Mouse (Mus musculus): ENCODE results near the gene Map3k4. TPM values are rescaled to one million over a fixed set of nuclear protein-coding genes. Genes with fewer than 3 reads are reported as not detected.

The Map3k4 gene
- polyA plus RNA-seq, 1 experiment from 2014 or later: 39.7 TPM

GRCm38 (mm10) chr17:12337156-12337555, 18.6 kb upstream of the Map3k4 start:
- WGBS: 79% methylated on average over 4 of the region's 4 CpGs
- ATAC-seq: no peak
- H3K27me3 ChIP-seq (replicated peaks; ENCODE audit: control insufficient read depth, insufficient read depth, low read length): no peaks in the 10 kb centered on the region
- H3K9ac ChIP-seq (ENCODE audit: low read depth, low read length): no peak overlapping the region
- H3K4me3 ChIP-seq (ENCODE audit: low read length): no peak overlapping the region
- H3K4me1 ChIP-seq (ENCODE audit: control insufficient read depth, insufficient read depth, low read depth, low read length): no peaks in the 10 kb centered on the region
- no peaks in the 10 kb centered on the region for H3K9me3 ChIP-seq (ENCODE audit: control insufficient read depth, low read length)
- no peak overlapping the region for H3K4me2 ChIP-seq (ENCODE audit: low read length)
- no peak overlapping the region for H3K27ac ChIP-seq (ENCODE audit: low read depth, low read length)
- no peaks in the 10 kb centered on the region for H3K36me3 ChIP-seq (ENCODE audit: control insufficient read depth, insufficient read depth, low read length)

GRCm38 (mm10) chr17:12336073-12336868, 17.7 kb upstream of the Map3k4 start:
- 89% methylated on average over 19 of the region's 19 CpGs for WGBS
- Histone ChIP-seq H3K9ac (ENCODE audit: low read depth, low read length) (no peak overlapping the region), H3K9me3 (ENCODE audit: control insufficient read depth, low read length) (no peaks in the 10 kb centered on the region), H3K4me1 (ENCODE audit: control insufficient read depth, insufficient read depth, low read depth, low read length) (no peaks in the 10 kb centered on the region), H3K4me3 (ENCODE audit: low read length) (no peak overlapping the region), H3K27me3 (replicated peaks; ENCODE audit: control insufficient read depth, insufficient read depth, low read length) (no peaks in the 10 kb centered on the region), H3K36me3 (ENCODE audit: control insufficient read depth, insufficient read depth, low read length) (no peaks in the 10 kb centered on the region), H3K4me2 (ENCODE audit: low read length) (no peak overlapping the region), H3K27ac (ENCODE audit: low read depth, low read length) (no peak overlapping the region)
- ATAC-seq: no peak

DNA sequence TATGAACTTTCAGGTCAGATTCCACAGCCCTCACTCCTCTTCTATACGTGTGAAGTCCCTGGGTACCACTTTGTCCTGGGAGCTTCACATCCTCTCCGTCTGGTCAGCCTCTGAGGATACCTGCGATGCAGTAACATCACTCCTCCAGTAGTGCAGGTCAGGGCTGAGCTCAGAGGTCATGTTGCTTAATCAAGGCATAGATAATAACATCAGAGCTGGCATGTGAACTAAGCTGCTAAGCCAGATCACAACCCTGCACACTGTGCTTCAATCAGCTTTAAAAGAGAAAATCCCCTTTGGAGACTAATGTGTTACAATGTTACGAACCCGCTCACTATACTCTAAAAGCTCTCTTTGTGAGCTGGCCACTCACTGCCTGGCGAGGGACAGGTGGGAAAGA, 16.5 kb upstream of the Map3k4 start:
- H3K4me2 ChIP-seq (ENCODE audit: low read length): no peak overlapping the region
- H3K4me3 ChIP-seq (ENCODE audit: low read length): no peak overlapping the region
- H3K36me3 ChIP-seq (ENCODE audit: control insufficient read depth, insufficient read depth, low read length): no peaks in the 10 kb centered on the region
- no peak overlapping the region for H3K9ac ChIP-seq (ENCODE audit: low read depth, low read length)
- ATAC-seq: no peak
- H3K9me3 ChIP-seq (ENCODE audit: control insufficient read depth, low read length): no peaks in the 10 kb centered on the region
- 69% methylated on average over 6 of the region's 6 CpGs for WGBS
- H3K4me1 ChIP-seq (ENCODE audit: control insufficient read depth, insufficient read depth, low read depth, low read length): no peaks in the 10 kb centered on the region
- no peak overlapping the region for H3K27ac ChIP-seq (ENCODE audit: low read depth, low read length)
- H3K27me3 ChIP-seq (replicated peaks; ENCODE audit: control insufficient read depth, insufficient read depth, low read length): no peaks in the 10 kb centered on the region

DNA sequence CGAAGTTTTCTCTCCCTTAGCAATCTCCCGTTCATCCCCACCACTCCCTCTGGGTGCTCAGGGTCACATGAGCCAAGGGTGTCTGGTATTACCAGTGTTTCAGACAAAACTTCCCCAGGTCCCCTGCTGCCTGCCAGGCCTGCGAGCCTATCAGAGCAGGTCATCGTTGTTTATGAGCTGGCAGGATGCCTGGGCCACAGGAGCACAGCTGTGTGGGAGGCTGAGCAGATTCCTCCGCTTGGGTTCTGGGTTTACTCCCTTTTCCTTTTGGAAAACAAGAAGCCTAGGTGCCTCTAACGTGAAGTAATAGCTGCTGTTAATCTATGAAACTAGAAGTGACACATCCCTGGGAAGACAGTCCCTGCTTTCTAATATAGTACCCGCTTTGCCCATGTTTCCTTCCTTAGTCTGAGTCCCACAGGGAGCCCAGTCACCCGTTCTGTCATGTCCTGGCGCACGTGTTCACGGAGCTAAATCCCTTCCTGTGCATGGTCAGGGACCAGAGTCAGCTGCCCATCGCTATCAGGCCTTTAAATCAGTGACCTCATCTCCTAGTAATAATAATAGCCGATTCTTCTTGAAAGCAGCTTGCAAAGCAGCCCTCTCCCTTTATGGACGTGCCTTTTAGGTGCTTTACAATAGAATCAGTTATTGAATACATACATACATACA, 9.4 kb upstream of the Map3k4 start:
- H3K27ac ChIP-seq (ENCODE audit: low read depth, low read length): no peak overlapping the region
- no peak overlapping the region for H3K4me3 ChIP-seq (ENCODE audit: low read length)
- H3K9ac ChIP-seq (ENCODE audit: low read depth, low read length): no peak overlapping the region
- H3K4me2 ChIP-seq (ENCODE audit: low read length): peak overlapping the region; percentile 5; the same call in 1 of the 2 replicates
- no peaks in the 10 kb centered on the region for H3K27me3 ChIP-seq (replicated peaks; ENCODE audit: control insufficient read depth, insufficient read depth, low read length)
- no peaks in the 10 kb centered on the region for H3K36me3 ChIP-seq (ENCODE audit: control insufficient read depth, insufficient read depth, low read length)
- 32% methylated on average over 14 of the region's 14 CpGs for WGBS
- ATAC-seq: peak; percentile 55; the same call in 1 of the 2 replicates
- H3K4me1 ChIP-seq (ENCODE audit: control insufficient read depth, insufficient read depth, low read depth, low read length): peaks cover 7% of the 10 kb centered on the region
- no peaks in the 10 kb centered on the region for H3K9me3 ChIP-seq (ENCODE audit: control insufficient read depth, low read length)

DNA sequence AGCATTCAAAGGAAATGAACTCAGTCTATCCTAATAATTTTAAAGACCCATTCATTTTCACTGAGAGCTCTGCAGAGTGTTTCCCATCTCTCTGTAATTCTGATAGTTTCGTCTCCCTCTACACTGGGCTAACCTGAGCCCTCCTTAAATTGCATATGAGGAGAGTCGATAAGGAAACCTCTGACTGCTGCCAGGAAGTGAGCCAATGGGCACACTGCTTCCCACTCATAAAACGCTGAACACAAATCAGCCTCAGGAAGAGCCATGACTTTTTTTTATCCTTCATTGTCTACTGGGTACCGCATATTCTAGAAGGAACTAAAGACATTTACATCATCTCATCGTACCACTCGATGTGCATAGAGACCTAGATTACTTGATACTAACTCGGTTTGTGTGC, 1.2 kb upstream of the Map3k4 start:
- H3K9ac ChIP-seq (ENCODE audit: low read depth, low read length): peak overlapping the region; percentile 31; the same call in 1 of the 2 replicates
- peak overlapping the region; percentile 18; the same call in 1 of the 2 replicates for H3K4me3 ChIP-seq (ENCODE audit: low read length)
- no peaks in the 10 kb centered on the region for H3K9me3 ChIP-seq (ENCODE audit: control insufficient read depth, low read length)
- H3K4me2 ChIP-seq (ENCODE audit: low read length): peak overlapping the region; percentile 50
- ATAC-seq: no peak
- no peaks in the 10 kb centered on the region for H3K36me3 ChIP-seq (ENCODE audit: control insufficient read depth, insufficient read depth, low read length)
- no peaks in the 10 kb centered on the region for H3K27me3 ChIP-seq (replicated peaks; ENCODE audit: control insufficient read depth, insufficient read depth, low read length)
- H3K4me1 ChIP-seq (ENCODE audit: control insufficient read depth, insufficient read depth, low read depth, low read length): peaks cover 27% of the 10 kb centered on the region
- no peak overlapping the region for H3K27ac ChIP-seq (ENCODE audit: low read depth, low read length)
- 88% methylated on average over 7 of the region's 7 CpGs for WGBS

DNA sequence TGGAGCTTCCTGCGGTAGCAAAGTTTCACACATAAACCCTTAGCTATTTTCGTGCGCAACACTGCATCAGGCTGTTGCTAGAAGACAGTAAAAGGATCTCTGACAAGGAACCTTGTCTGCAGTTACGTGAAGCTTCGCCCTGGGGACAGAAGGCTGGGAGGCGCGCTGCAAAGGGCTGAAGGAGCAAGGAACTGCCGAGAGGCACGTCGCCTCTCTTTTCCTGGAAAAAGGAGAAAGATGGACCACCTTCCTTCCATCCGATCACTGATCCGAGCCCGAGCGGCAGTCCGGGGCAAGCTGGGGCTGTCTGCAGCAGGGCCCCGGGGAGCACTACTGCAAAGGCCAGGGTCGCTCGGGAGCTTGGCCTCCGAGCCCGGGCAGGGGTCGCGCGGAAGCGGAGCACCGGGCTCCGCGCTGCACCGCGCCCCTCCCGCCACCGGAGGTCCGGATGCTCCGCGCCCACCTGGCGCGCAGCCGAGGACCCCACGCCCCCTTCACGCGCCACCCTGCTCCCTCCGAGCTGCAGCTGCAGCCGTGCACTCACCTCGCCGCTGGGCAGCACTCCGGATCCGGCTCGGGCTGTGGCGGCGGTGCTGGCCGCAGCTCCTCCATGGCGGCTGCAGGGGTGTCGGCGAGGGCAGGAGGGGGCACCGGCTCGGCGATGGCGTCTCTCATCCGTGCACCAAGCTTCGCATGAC, 493 bp downstream of the Map3k4 start:
- H3K4me3 ChIP-seq (ENCODE audit: low read length): peak overlapping the region; percentile 86
- no peaks in the 10 kb centered on the region for H3K36me3 ChIP-seq (ENCODE audit: control insufficient read depth, insufficient read depth, low read length)

DNA sequence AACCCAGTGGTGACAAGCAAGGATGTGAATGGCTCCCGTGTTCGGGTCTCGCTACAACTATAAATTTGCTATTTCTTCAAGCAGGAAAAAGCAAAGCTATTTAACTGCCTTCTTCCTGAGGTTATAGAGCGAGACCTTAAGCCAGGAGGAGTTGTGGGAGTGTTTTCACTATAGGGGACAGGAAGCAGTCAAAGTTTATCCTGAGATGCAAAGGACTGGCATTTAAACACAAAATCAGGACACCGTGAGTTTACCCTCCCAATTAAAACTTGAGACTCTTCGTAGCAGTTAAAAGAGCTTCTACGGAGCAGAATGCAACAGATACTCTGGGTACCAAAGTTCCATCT, 1.0 kb downstream of the Map3k4 start:
- H3K9ac ChIP-seq (ENCODE audit: low read depth, low read length): peak overlapping the region; percentile 94
- H3K36me3 ChIP-seq (ENCODE audit: control insufficient read depth, insufficient read depth, low read length): no peaks in the 10 kb centered on the region
- peak overlapping the region; percentile 76 for H3K4me2 ChIP-seq (ENCODE audit: low read length)
- H3K4me1 ChIP-seq (ENCODE audit: control insufficient read depth, insufficient read depth, low read depth, low read length): peaks cover 30% of the 10 kb centered on the region
- WGBS: 7% methylated on average over 7 of the region's 7 CpGs
- no peak for ATAC-seq
- H3K4me3 ChIP-seq (ENCODE audit: low read length): peak overlapping the region; percentile 86
- no peaks in the 10 kb centered on the region for H3K9me3 ChIP-seq (ENCODE audit: control insufficient read depth, low read length)
- H3K27ac ChIP-seq (ENCODE audit: low read depth, low read length): peak overlapping the region; percentile 99
- H3K27me3 ChIP-seq (replicated peaks; ENCODE audit: control insufficient read depth, insufficient read depth, low read length): no peaks in the 10 kb centered on the region

More for the DNA sequence above, 493 bp downstream of the Map3k4 start:
- Histone ChIP-seq H3K9me3 (ENCODE audit: control insufficient read depth, low read length) (no peaks in the 10 kb centered on the region), H3K4me1 (ENCODE audit: control insufficient read depth, insufficient read depth, low read depth, low read length) (peaks cover 30% of the 10 kb centered on the region), H3K4me2 (ENCODE audit: low read length) (peak overlapping the region; percentile 76), H3K27me3 (replicated peaks; ENCODE audit: control insufficient read depth, insufficient read depth, low read length) (no peaks in the 10 kb centered on the region), H3K9ac (ENCODE audit: low read depth, low read length) (peak overlapping the region; percentile 94), H3K27ac (ENCODE audit: low read depth, low read length) (peak overlapping the region; percentile 99)
- ATAC-seq: peak; percentile 80; the same call in 1 of the 2 replicates
- WGBS: 0% methylated on average over 43 of the region's 59 CpGs

DNA sequence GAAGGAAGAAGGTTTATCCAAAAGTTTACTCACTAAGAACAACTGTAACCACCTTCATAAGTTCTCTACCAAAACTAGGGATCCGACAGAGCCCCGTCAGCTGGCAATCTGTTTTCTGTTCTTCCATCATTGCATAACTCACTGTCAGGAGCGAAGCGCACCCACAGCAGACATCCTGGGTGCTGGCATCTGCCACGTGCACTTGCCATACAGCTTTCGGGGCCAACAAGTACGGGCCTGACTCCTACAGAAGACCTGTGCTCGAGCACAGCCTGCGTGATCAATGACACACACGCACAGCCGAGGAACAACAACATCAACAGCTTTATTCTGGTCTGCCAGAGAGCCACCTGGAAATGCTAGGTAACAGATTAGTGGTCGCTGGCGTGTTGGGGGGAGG, 2.3 kb downstream of the Map3k4 start:
- Histone ChIP-seq H3K9ac (ENCODE audit: low read depth, low read length) (no peak overlapping the region), H3K9me3 (ENCODE audit: control insufficient read depth, low read length) (no peaks in the 10 kb centered on the region), H3K4me3 (ENCODE audit: low read length) (peak overlapping the region; percentile 16; the same call in 1 of the 2 replicates), H3K4me2 (ENCODE audit: low read length) (peak overlapping the region; percentile 49), H3K27me3 (replicated peaks; ENCODE audit: control insufficient read depth, insufficient read depth, low read length) (no peaks in the 10 kb centered on the region), H3K27ac (ENCODE audit: low read depth, low read length) (no peak overlapping the region), H3K36me3 (ENCODE audit: control insufficient read depth, insufficient read depth, low read length) (no peaks in the 10 kb centered on the region), H3K4me1 (ENCODE audit: control insufficient read depth, insufficient read depth, low read depth, low read length) (peaks cover 30% of the 10 kb centered on the region)
- WGBS: 84% methylated on average over 13 of the region's 13 CpGs
- no peak for ATAC-seq

GRCm38 (mm10) chr17:12312248-12312647, 6.3 kb downstream of the Map3k4 start:
- Histone ChIP-seq H3K36me3 (ENCODE audit: control insufficient read depth, insufficient read depth, low read length) (no peaks in the 10 kb centered on the region), H3K9me3 (ENCODE audit: control insufficient read depth, low read length) (no peaks in the 10 kb centered on the region), H3K9ac (ENCODE audit: low read depth, low read length) (no peak overlapping the region), H3K27me3 (replicated peaks; ENCODE audit: control insufficient read depth, insufficient read depth, low read length) (no peaks in the 10 kb centered on the region), H3K4me3 (ENCODE audit: low read length) (no peak overlapping the region), H3K27ac (ENCODE audit: low read depth, low read length) (no peak overlapping the region), H3K4me1 (ENCODE audit: control insufficient read depth, insufficient read depth, low read depth, low read length) (peaks cover 22% of the 10 kb centered on the region), H3K4me2 (ENCODE audit: low read length) (no peak overlapping the region)
- no peak for ATAC-seq
- WGBS: 91% methylated on average over 6 of the region's 6 CpGs

All from hindbrain, embryonic 16.5 days (tissue).